Mouse (Mus musculus): ENCODE measurements around the gene Eml6. TPM values are rescaled to one million over a fixed set of nuclear protein-coding genes. Genes with fewer than 3 reads are reported as not detected.
A peak's percentile ranks its signal among the peaks of the same experiment; 100 is the strongest.
"Not testable (repeated sequence)": the region's sequence is repeated elsewhere in the genome, so short reads cannot be mapped to it uniquely, and the experiment has no call there.

Gene Eml6
- total RNA-seq, 2 experiments from 2014 or later: 0.49 to 0.71 TPM

- ATAC-seq (replicated peaks; ENCODE audit: poor library complexity): 0 out of 2 replicates have a peak, but pooled peaks have one; percentile 40
Observed at GRCm38 (mm10) chr11:29794475-29794874, 231.4 kb downstream of the Eml6 start.

- ATAC-seq (replicated peaks; ENCODE audit: poor library complexity): no peak
Observed at GRCm38 (mm10) chr11:29790796-29791195, 235.0 kb downstream of the Eml6 start.

- no peak for ATAC-seq (replicated peaks; ENCODE audit: poor library complexity)
Observed at GRCm38 (mm10) chr11:29788921-29789638, 236.8 kb downstream of the Eml6 start.

- ATAC-seq (replicated peaks; ENCODE audit: poor library complexity): no peak
Observed at GRCm38 (mm10) chr11:29788499-29788898, 237.3 kb downstream of the Eml6 start.

- peak; percentile 32 for ATAC-seq (replicated peaks; ENCODE audit: poor library complexity)
Observed at GRCm38 (mm10) chr11:29787473-29787872, 238.4 kb downstream of the Eml6 start.

GRCm38 (mm10) chr11:29786583-29787219 lies 239.1 kb downstream of the Eml6 start:
- peak; percentile 89 for ATAC-seq (replicated peaks; ENCODE audit: poor library complexity)

GRCm38 (mm10) chr11:29779409-29780026 lies 246.3 kb downstream of the Eml6 start:
- no peak for ATAC-seq (replicated peaks; ENCODE audit: poor library complexity)

GRCm38 (mm10) chr11:29778936-29779335 lies 246.9 kb downstream of the Eml6 start:
- ATAC-seq (replicated peaks; ENCODE audit: poor library complexity): no peak

GRCm38 (mm10) chr11:29777964-29778363 lies 247.9 kb downstream of the Eml6 start:
- peak; percentile 48 for ATAC-seq (replicated peaks; ENCODE audit: poor library complexity)

GRCm38 (mm10) chr11:29774760-29775159 lies 251.1 kb downstream of the Eml6 start:
- ATAC-seq (replicated peaks; ENCODE audit: poor library complexity): peak; percentile 77

- no peak for ATAC-seq (replicated peaks; ENCODE audit: poor library complexity)
Observed at GRCm38 (mm10) chr11:29774296-29774695, 251.5 kb downstream of the Eml6 start.

GRCm38 (mm10) chr11:29772279-29772678 lies 253.6 kb downstream of the Eml6 start:
- ATAC-seq (replicated peaks; ENCODE audit: poor library complexity): no peak

- ATAC-seq (replicated peaks; ENCODE audit: poor library complexity): no peak
Observed at GRCm38 (mm10) chr11:29770666-29771400, 255.0 kb downstream of the Eml6 start.

GRCm38 (mm10) chr11:29768523-29768922 lies 257.3 kb downstream of the Eml6 start:
- ATAC-seq (replicated peaks; ENCODE audit: poor library complexity): no peak

GRCm38 (mm10) chr11:29766313-29766982 lies 259.4 kb downstream of the Eml6 start:
- ATAC-seq (replicated peaks; ENCODE audit: poor library complexity): no peak

GRCm38 (mm10) chr11:29765063-29765462 lies 260.8 kb downstream of the Eml6 start:
- no peak for ATAC-seq (replicated peaks; ENCODE audit: poor library complexity)

GRCm38 (mm10) chr11:29762768-29763167 lies 263.1 kb downstream of the Eml6 start:
- no peak for ATAC-seq (replicated peaks; ENCODE audit: poor library complexity)

GRCm38 (mm10) chr11:29761387-29761786 lies 264.4 kb downstream of the Eml6 start:
- ATAC-seq (replicated peaks; ENCODE audit: poor library complexity): no peak

- no peak for ATAC-seq (replicated peaks; ENCODE audit: poor library complexity)
Observed at GRCm38 (mm10) chr11:29758617-29759016, 267.2 kb downstream of the Eml6 start.

GRCm38 (mm10) chr11:29756007-29756406 lies 269.8 kb downstream of the Eml6 start:
- not testable (repeated sequence) for ATAC-seq (replicated peaks; ENCODE audit: poor library complexity)

Measured in megakaryocyte progenitor cell, adult 5-6 weeks (primary cell).